Mouse (Mus musculus) G1E (cell line): ENCODE data around the gene Tet2.

ENCODE experiments used
- CTCF ChIP-seq: IDR thresholded peaks from 2 replicates; pipeline ENCODE4 v1.5.1; 2012; ENCODE audit warnings: low read depth, low read length, inconsistent platforms, mixed read lengths
- GATA1 ChIP-seq: IDR thresholded peaks from 2 replicates; pipeline ENCODE4 v1.6.1; 2012; ENCODE audit warnings: borderline replicate concordance, low read length, inconsistent platforms, mixed read lengths
- GATA2 ChIP-seq: IDR thresholded peaks from 2 replicates; pipeline ENCODE4 v1.6.1; 2012; ENCODE audit warnings: low read depth, low read length, inconsistent platforms, borderline replicate concordance
- POLR2AphosphoS5 ChIP-seq: IDR thresholded peaks from 2 replicates; pipeline ENCODE4 v1.6.1; 2012; ENCODE audit warnings: low read depth, low read length, inconsistent platforms; ENCODE audit not compliant: insufficient replicate concordance

GRCm38 (mm10) chr3:133435141-133435773, 109.7 kb downstream of the Tet2 start:
- TF ChIP-seq CTCF: no peak
- TF ChIP-seq GATA1: no peak
- TF ChIP-seq POLR2AphosphoS5: no peak
- TF ChIP-seq GATA2: no peak
